Mouse (Mus musculus): ENCODE data around the gene Zmynd10.

DNA sequence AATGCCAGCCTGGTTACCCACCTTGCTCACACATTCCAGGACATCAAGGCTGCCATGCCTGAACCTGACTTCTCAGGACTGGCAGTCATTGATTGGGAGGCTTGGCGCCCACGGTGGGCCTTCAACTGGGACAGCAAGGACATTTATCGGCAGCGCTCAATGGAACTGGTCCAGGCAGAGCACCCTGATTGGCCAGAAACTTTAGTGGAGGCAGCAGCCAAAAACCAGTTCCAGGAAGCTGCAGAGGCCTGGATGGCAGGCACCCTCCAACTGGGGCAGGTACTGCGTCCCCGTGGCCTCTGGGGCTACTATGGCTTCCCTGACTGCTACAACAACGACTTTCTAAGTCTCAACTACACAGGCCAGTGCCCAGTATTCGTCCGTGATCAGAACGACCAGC is 30.8 kb downstream of the Zmynd10 start:
- TF ChIP-seq CTCF (IDR thresholded peaks at IDR 0.05; ENCODE audit: control insufficient read depth, insufficient read depth, insufficient read length) (no peak), MAX (IDR thresholded peaks at IDR 0.05) (no peak), CEBPB (IDR thresholded peaks at IDR 0.05; ENCODE audit: low read depth) (no peak), MYOG (IDR thresholded peaks at IDR 0.05; ENCODE audit: control insufficient read depth, extremely low read depth, insufficient read length) (no peak), MYOD1 (IDR thresholded peaks at IDR 0.05; ENCODE audit: control insufficient read depth, insufficient read length, low read depth) (no peak), USF1 (IDR thresholded peaks at IDR 0.05; ENCODE audit: low read depth) (no peak), FOSL1 (IDR thresholded peaks at IDR 0.05; ENCODE audit: insufficient read depth, low read length, poor library complexity, severe bottlenecking) (no peak)

All from C2C12 (cell line).